ENCODE assay signal across 15 mouse cellular contexts in genomic region chr1:52653366-52653765, GRCm38 (mm10). TPM values are rescaled to one million over a fixed set of nuclear protein-coding genes. Genes with fewer than 3 reads are reported as not detected.
A peak's percentile ranks its signal among the peaks of the same experiment; 100 is the strongest.
DNase-seq lines count a peak whose midpoint lies in the region; ATAC-seq and TF ChIP-seq lines count a peak whose summit lies in the region.
"Had no signal": no experiment of that assay in that cellular context is flagged by ENCODE, and none has a peak within 500 bp of the region (broad histone marks: within the 10 kb centered on the region; RNA-seq: fewer than 3 reads in every experiment).

No protein-coding gene starts in this region.

- intact Hi-C loops in gastrocnemius, adult 2 months (cut with DNase I) = no loop called here

- H3K9ac ChIP-seq in heart, embryonic 11.5 days (ENCODE audit: low read depth, low read length) = no peak overlapping the region
- H3K9ac ChIP-seq: forebrain, postnatal 0 days; stomach, embryonic 15.5 days had no signal

- peak; percentile 75 for DNase-seq in heart, adult 11 months
- peak in 1 of 2 experiments; percentile 56 for DNase-seq in spleen, adult 2 months (ENCODE audit: low read depth in 1 of 2, low spot score in 2 of 2)
- no peak for DNase-seq in spleen, adult 12 weeks (ENCODE audit: low spot score)
- no peak for DNase-seq in gastrocnemius, adult 2 months
- DNase-seq in c-Kit-positive CD71-positive TER-119-positive erythroid progenitor cells, embryonic 14.5 days (ENCODE audit: low spot score) = no peak
- DNase-seq in gastrocnemius, postnatal 4 days (ENCODE audit: low spot score in 2 of 2) = no peak
- DNase-seq: adrenal gland, postnatal 25 days; cerebellum, adult 18-20 months; forebrain, postnatal 0 days; kidney, adult 8-10 months; liver; retina, postnatal 1 day had no signal

- H3K4me1 ChIP-seq in heart, embryonic 11.5 days (ENCODE audit: control insufficient read depth, insufficient read depth, low read length) = peaks cover 3% of the 10 kb centered on the region; the same call in 1 of the 2 replicates
- H3K4me1 ChIP-seq in spleen, adult 2 months (ENCODE audit: control insufficient read depth, insufficient read depth, insufficient read length) = peaks cover 8% of the 10 kb centered on the region; the same call in 1 of the 2 replicates
- H3K4me1 ChIP-seq: stomach, embryonic 15.5 days had no signal

- 0 out of 2 replicates have a peak, but pooled peaks cover 3% of the 10 kb centered on the region for H3K36me3 ChIP-seq in heart, embryonic 11.5 days (ENCODE audit: control insufficient read depth, insufficient read depth, low read length)
- H3K36me3 ChIP-seq in spleen, adult 2 months (ENCODE audit: control insufficient read depth, insufficient read depth, low read length) = peaks cover 8% of the 10 kb centered on the region
- H3K36me3 ChIP-seq: stomach, embryonic 15.5 days had no signal

- H3K27ac ChIP-seq in heart, embryonic 11.5 days (ENCODE audit: low read depth, low read length) = no peak overlapping the region
- H3K27ac ChIP-seq in spleen, adult 2 months (ENCODE audit: insufficient read depth, low read length) = peak overlapping the region; percentile 71; the same call in 1 of the 2 replicates
- no peak overlapping the region for H3K27ac ChIP-seq in gastrocnemius, adult 2 months
- H3K27ac ChIP-seq: stomach, embryonic 15.5 days had no signal

- no peak overlapping the region for H3K4me3 ChIP-seq in heart, embryonic 11.5 days (ENCODE audit: low read depth, low read length)
- H3K4me3 ChIP-seq in spleen, adult 2 months (ENCODE audit: extremely low read depth, insufficient read depth, insufficient read length) = no peak overlapping the region
- H3K4me3 ChIP-seq in gastrocnemius, adult 2 months = no peak overlapping the region
- H3K4me3 ChIP-seq: stomach, embryonic 15.5 days had no signal

- H3K9me3 ChIP-seq in heart, embryonic 11.5 days (replicated peaks; ENCODE audit: control insufficient read depth, low read length) = no peaks in the 10 kb centered on the region
- H3K9me3 ChIP-seq: stomach, embryonic 15.5 days had no signal

- no peaks in the 10 kb centered on the region for H3K27me3 ChIP-seq in heart, embryonic 11.5 days (ENCODE audit: control insufficient read depth, insufficient read depth, low read length)
- H3K27me3 ChIP-seq in spleen, adult 2 months (ENCODE audit: control insufficient read depth, insufficient read depth, low read length) = no peaks in the 10 kb centered on the region
- H3K27me3 ChIP-seq: stomach, embryonic 15.5 days had no signal

- no peak overlapping the region for H3K4me2 ChIP-seq in heart, embryonic 11.5 days
- H3K4me2 ChIP-seq: stomach, embryonic 15.5 days had no signal

- TF ChIP-seq CTCF in spleen, adult 2 months (IDR thresholded peaks at IDR 0.05; ENCODE audit: extremely low read depth, insufficient read depth, insufficient read length, insufficient replicate concordance) = no peak
- no peak for TF ChIP-seq CTCF in gastrocnemius, adult 2 months (IDR thresholded peaks at IDR 0.05)

- 65% methylated on average over 1 of the region's 1 CpGs for WGBS in heart, embryonic 11.5 days (ENCODE audit: insufficient replicate concordance)
- WGBS in spleen, adult 2 months = 11% methylated on average over 1 of the region's 1 CpGs

- no peak for TF ChIP-seq POLR2A in spleen, adult 2 months (IDR thresholded peaks at IDR 0.05; ENCODE audit: low read depth, low read length)

- ATAC-seq in heart, embryonic 11.5 days (replicated peaks; ENCODE audit: insufficient number of reproducible peaks, low FRiP score, low TSS enrichment) = no peak
- ATAC-seq in inflammation-experienced regulatory T-cells, adult 6 months = peak; percentile 75
- ATAC-seq: forebrain, postnatal 0 days had no signal

RNA-seq across cellular contexts. Expression of gene Nemp2, which starts 22.9 kb away (rescaled TPM):
- polyA plus RNA-seq in heart, embryonic 11.5 days (2014; fragmentation: Nextera tagmentation; extraction: Ambion mirVana) = 8.2 and 8.5 TPM in 2 replicates
- 20.9 and 23.2 TPM in 2 replicates for polyA plus RNA-seq in spleen, adult 2 months (2012; rRNA removed)
- polyA plus RNA-seq in inflammation-experienced regulatory T-cells, adult 6 months (2017; shearing (Covaris generic)) = 10 to 100 TPM; 30.0 to 40.0 (median 35.7) TPM
- total RNA-seq in gastrocnemius, adult 2 months (2021) = under 1 TPM; 0.39 to 0.48 TPM
- total RNA-seq in gastrocnemius, postnatal 4 days (2021) = 1 to 10 TPM; 4.2 to 5.8 TPM
